Mouse (Mus musculus) MEL (cell line): ENCODE data around the gene Tnfrsf13c. TPM values are rescaled to one million over a fixed set of nuclear protein-coding genes. Genes with fewer than 3 reads are reported as not detected.

Experiments used
- DNase-seq: peaks from one replicate; pipeline ENCODE4 v3.0.0; 2011; ENCODE audit warnings: low read depth, low spot score
- H3K27ac ChIP-seq: 2 replicates; pipeline ENCODE4 v1.5.1; 2012; ENCODE audit warnings: low read depth, mild to moderate bottlenecking, control low read depth, low read length, moderate library complexity; ENCODE audit not compliant: control insufficient read depth
- H3K27me3 ChIP-seq, 2 experiments: fragments of 150-350 bp in 1 of 2; sonication (generic) in 1 of 2; 2 replicates each; pipeline ENCODE4 v1.6.1; 2012; ENCODE audit warnings: low read length in 2 of 2, mild to moderate bottlenecking in 2 of 2, improper control_type of control experiment in 1 of 2, moderate library complexity in 1 of 2; ENCODE audit not compliant: insufficient read depth in 2 of 2, control insufficient read depth in 1 of 2
- H3K36me3 ChIP-seq, 2 experiments: 2 replicates each; pipeline ENCODE4 v1.6.1; 2012 to 2014; ENCODE audit warnings: low read length in 2 of 2, improper control_type of control experiment in 1 of 2, inconsistent platforms in 1 of 2, mild to moderate bottlenecking in 1 of 2; ENCODE audit not compliant: insufficient read depth in 2 of 2, control insufficient read depth in 1 of 2
- H3K4me1 ChIP-seq, 2 experiments: fragments of 150-350 bp in 1 of 2; sonication (generic) in 1 of 2; 2 replicates each; pipeline ENCODE4 v1.6.1; 2012; ENCODE audit warnings: low read length in 2 of 2, improper control_type of control experiment in 1 of 2, mild to moderate bottlenecking in 1 of 2; ENCODE audit not compliant: insufficient read depth in 2 of 2, control insufficient read depth in 1 of 2
- H3K4me3 ChIP-seq, 2 experiments: fragments of 150-350 bp in 1 of 2; sonication (generic) in 1 of 2; 2 replicates each; pipeline ENCODE4 v1.5.1; 2012; ENCODE audit warnings: low read depth in 2 of 2, low read length in 2 of 2, mild to moderate bottlenecking in 2 of 2, moderate library complexity in 2 of 2, control low read depth in 1 of 2, improper control_type of control experiment in 1 of 2; ENCODE audit not compliant: control insufficient read depth in 1 of 2, insufficient read depth in 1 of 2
- H3K79me2 ChIP-seq: 2 replicates; pipeline ENCODE4 v1.6.1; 2012; ENCODE audit warnings: mild to moderate bottlenecking, low read length, moderate library complexity; ENCODE audit not compliant: control insufficient read depth, poor library complexity, insufficient read depth
- H3K9ac ChIP-seq: 2 replicates; pipeline ENCODE4 v1.6.1; 2012; ENCODE audit warnings: low read depth, mild to moderate bottlenecking, control low read depth, low read length, moderate library complexity; ENCODE audit not compliant: control insufficient read depth, poor library complexity, severe bottlenecking
- H3K9me3 ChIP-seq: fragments of 150-350 bp; sonication (generic); replicated peaks from 2 replicates; pipeline ENCODE4 v1.6.1; 2012; ENCODE audit warnings: mild to moderate bottlenecking, low read length, improper control_type of control experiment, moderate library complexity; ENCODE audit not compliant: insufficient read depth
- BHLHE40 ChIP-seq: IDR thresholded peaks from 2 replicates; pipeline ENCODE4 v1.6.1; 2012; ENCODE audit warnings: low read depth, mild to moderate bottlenecking, inconsistent platforms, low read length, improper control_type of control experiment, borderline replicate concordance
- CHD2 ChIP-seq: IDR thresholded peaks from 2 replicates; pipeline ENCODE4 v1.6.1; 2011; ENCODE audit warnings: low read length, improper control_type of control experiment
- CTCF ChIP-seq, 3 experiments: IDR thresholded peaks in 2 of 3; conservative IDR thresholded peaks in 1 of 3; 2 replicates each; pipeline ENCODE4 v1.5.1; 2011 to 2012; ENCODE audit warnings: low read length in 3 of 3, low read depth in 2 of 3, mild to moderate bottlenecking in 2 of 3, improper control_type of control experiment in 1 of 3, inconsistent platforms in 1 of 3, mixed read lengths in 1 of 3, moderate library complexity in 1 of 3; ENCODE audit not compliant: control insufficient read depth in 1 of 3, insufficient read depth in 1 of 3, poor library complexity in 1 of 3, severe bottlenecking in 1 of 3
- E2F4 ChIP-seq: IDR thresholded peaks from 2 replicates; pipeline ENCODE4 v1.6.1; 2011; ENCODE audit warnings: low read depth, low read length, improper control_type of control experiment, borderline replicate concordance
- ELF1 ChIP-seq: IDR thresholded peaks from 2 replicates; pipeline ENCODE4 v1.6.1; 2014; ENCODE audit warnings: low read depth, mild to moderate bottlenecking, inconsistent platforms, low read length, improper control_type of control experiment, moderate library complexity
- ETS1 ChIP-seq: IDR thresholded peaks from 2 replicates; pipeline ENCODE4 v1.6.1; 2012; ENCODE audit warnings: low read depth, mild to moderate bottlenecking, inconsistent platforms, low read length, improper control_type of control experiment, moderate library complexity
- GATA1 ChIP-seq: IDR thresholded peaks from 2 replicates; pipeline ENCODE4 v1.6.1; 2011; ENCODE audit warnings: low read depth, low read length, improper control_type of control experiment
- JUND ChIP-seq: IDR thresholded peaks from 2 replicates; pipeline ENCODE4 v1.6.1; 2011; ENCODE audit warnings: low read depth, mild to moderate bottlenecking, improper control_type of control experiment, low read length
- KAT2A ChIP-seq: conservative IDR thresholded peaks from 2 replicates; pipeline ENCODE4 v1.6.1; 2012; ENCODE audit warnings: low read depth, low read length, improper control_type of control experiment, inconsistent platforms
- MAFK ChIP-seq: IDR thresholded peaks from 2 replicates; pipeline ENCODE4 v1.6.1; 2011; ENCODE audit warnings: low read depth, mild to moderate bottlenecking, low read length, improper control_type of control experiment, borderline replicate concordance
- MAX ChIP-seq: IDR thresholded peaks from 2 replicates; pipeline ENCODE4 v1.6.1; 2011; ENCODE audit warnings: low read length, improper control_type of control experiment
- MEF2A ChIP-seq: IDR thresholded peaks from 2 replicates; pipeline ENCODE4 v1.6.1; 2014; ENCODE audit warnings: low read depth, mild to moderate bottlenecking, inconsistent platforms, low read length, improper control_type of control experiment; ENCODE audit not compliant: poor library complexity, insufficient replicate concordance, severe bottlenecking; ENCODE audit errors: extremely low read depth
- MYB ChIP-seq: IDR thresholded peaks from 2 replicates; pipeline ENCODE4 v1.6.1; 2011; ENCODE audit warnings: mild to moderate bottlenecking, low read depth, low read length, improper control_type of control experiment
- NELFE ChIP-seq: IDR thresholded peaks from 2 replicates; pipeline ENCODE4 v1.6.1; 2011; ENCODE audit warnings: low read depth, low read length, improper control_type of control experiment
- POLR2AphosphoS2 ChIP-seq: IDR thresholded peaks from 2 replicates; pipeline ENCODE4 v1.6.1; 2011; ENCODE audit warnings: low read length, improper control_type of control experiment
- RAD21 ChIP-seq: IDR thresholded peaks from 2 replicates; pipeline ENCODE4 v1.6.1; 2011; ENCODE audit warnings: mild to moderate bottlenecking, low read depth, low read length, improper control_type of control experiment
- RCOR1 ChIP-seq: IDR thresholded peaks from 2 replicates; pipeline ENCODE4 v1.6.1; 2012; ENCODE audit warnings: low read depth, mild to moderate bottlenecking, inconsistent platforms, low read length, improper control_type of control experiment
- SMC3 ChIP-seq: IDR thresholded peaks from 2 replicates; pipeline ENCODE4 v1.6.1; 2011; ENCODE audit warnings: low read depth, low read length, improper control_type of control experiment
- TAL1 ChIP-seq: IDR thresholded peaks from 2 replicates; pipeline ENCODE4 v1.6.1; 2012; ENCODE audit warnings: mild to moderate bottlenecking, inconsistent platforms, low read length, moderate library complexity, mixed read lengths
- TBP ChIP-seq: IDR thresholded peaks from 2 replicates; pipeline ENCODE4 v1.8.0; 2011; ENCODE audit warnings: low read depth, low read length, improper control_type of control experiment
- UBTF ChIP-seq: IDR thresholded peaks from 2 replicates; pipeline ENCODE4 v1.6.1; 2012; ENCODE audit warnings: low read depth, mild to moderate bottlenecking, inconsistent platforms, low read length, improper control_type of control experiment, moderate library complexity, borderline replicate concordance; ENCODE audit not compliant: insufficient read depth
- USF1 ChIP-seq: IDR thresholded peaks from 2 replicates; pipeline ENCODE4 v1.6.1; 2014; ENCODE audit warnings: low read depth, mild to moderate bottlenecking, inconsistent platforms, low read length, improper control_type of control experiment, moderate library complexity
- ZC3H11A ChIP-seq: IDR thresholded peaks from 2 replicates; pipeline ENCODE4 v1.6.1; 2012; ENCODE audit warnings: low read depth, mild to moderate bottlenecking, inconsistent platforms, low read length, improper control_type of control experiment
- ZMIZ1 ChIP-seq: IDR thresholded peaks from 2 replicates; pipeline ENCODE4 v1.6.1; 2012; ENCODE audit warnings: low read depth, mild to moderate bottlenecking, inconsistent platforms, low read length, improper control_type of control experiment, moderate library complexity
- polyA plus RNA-seq, 2 experiments: library from polyadenylated mRNA; stranded (reverse) in 1 of 2; unstranded in 1 of 2; fragments of >175 nt in 1 of 2; fragments of >200 nt in 1 of 2; gene quantifications; 2 replicates each; pipeline versions ENCODE4 v1.2.1 to v1.2.4; 2012; ENCODE audit warnings: low replicate concordance in 2 of 2, low read depth in 1 of 2; ENCODE audit not compliant: insufficient read length in 2 of 2, insufficient read depth in 1 of 2, missing spikeins in 1 of 2
- total RNA-seq: library from RNA; depleted of rRNA; stranded (reverse); fragments of 300-350 nt; gene quantifications from 2 replicates; pipeline ENCODE4 v1.2.3, GENCODE M21; 2012

Tnfrsf13c gene
- total and polyA plus RNA-seq, 3 experiments = 0.63 to 1.5 TPM; not detected in 1

- no peaks in the 10 kb centered on the region for H3K79me2 ChIP-seq
- DNase-seq = peak; percentile 71
- TF ChIP-seq SMC3 = peak; percentile 54
- TF ChIP-seq RAD21 = peak; percentile 54
- no peak for TF ChIP-seq E2F4
- TF ChIP-seq NELFE = no peak
- peak; percentile 76 to 96 (median 92) for TF ChIP-seq CTCF (IDR thresholded peaks at IDR 0.05 in 2 of 3, conservative IDR thresholded peaks at IDR 0.05 in 1 of 3; ENCODE audit: control insufficient read depth in 1 of 3, insufficient read depth in 1 of 3, low read depth in 2 of 3, low read length in 3 of 3, poor library complexity in 1 of 3, severe bottlenecking in 1 of 3)
- TF ChIP-seq, all 39 proteins: peak for 3
- Histone ChIP-seq H3K36me3 (no peaks in the 10 kb centered on the region), H3K9me3 (no peaks in the 10 kb centered on the region), H3K27ac (no peak overlapping the region), H3K4me3 (no peak overlapping the region), H3K9ac (no peak overlapping the region), H3K4me1 (no peaks in the 10 kb centered on the region), H3K27me3 (no peaks in the 10 kb centered on the region)
Observed at GRCm38 (mm10) chr15:82271201-82271600, 47.0 kb upstream of the Tnfrsf13c start.

GRCm38 (mm10) chr15:82268783-82269182, 44.6 kb upstream of the Tnfrsf13c start:
- Histone ChIP-seq H3K4me3 (no peak overlapping the region), H3K27me3 (no peaks in the 10 kb centered on the region)
- TF ChIP-seq ETS1 (no peak), RCOR1 (no peak), JUND (no peak), NELFE (no peak), TAL1 (no peak), ZC3H11A (no peak), ZMIZ1 (no peak), CHD2 (no peak), MAX (no peak), ELF1 (no peak), USF1 (no peak)
- TF ChIP-seq, all 39 proteins: peak for 0
- H3K36me3 ChIP-seq = no peaks in the 10 kb centered on the region
- no peak for DNase-seq
- no peak overlapping the region for H3K27ac ChIP-seq
- no peaks in the 10 kb centered on the region for H3K9me3 ChIP-seq
- H3K79me2 ChIP-seq = no peaks in the 10 kb centered on the region
- H3K4me1 ChIP-seq = no peaks in the 10 kb centered on the region
- H3K9ac ChIP-seq = no peak overlapping the region

GRCm38 (mm10) chr15:82268185-82268584, 44.0 kb upstream of the Tnfrsf13c start:
- Histone ChIP-seq H3K27me3 (no peaks in the 10 kb centered on the region), H3K36me3 (no peaks in the 10 kb centered on the region), H3K79me2 (no peaks in the 10 kb centered on the region), H3K27ac (no peak overlapping the region), H3K4me1 (no peaks in the 10 kb centered on the region), H3K9me3 (no peaks in the 10 kb centered on the region), H3K4me3 (no peak overlapping the region), H3K9ac (no peak overlapping the region)
- DNase-seq = no peak
- TF ChIP-seq BHLHE40 = no peak
- TF ChIP-seq GATA1 = no peak
- TF ChIP-seq MYB = no peak
- TF ChIP-seq POLR2AphosphoS2 = no peak
- TF ChIP-seq SMC3 = no peak
- TF ChIP-seq USF1 = no peak
- no peak for TF ChIP-seq MAFK
- no peak for TF ChIP-seq MAX
- no peak for TF ChIP-seq E2F4
- no peak for TF ChIP-seq NELFE
- no peak for TF ChIP-seq MEF2A
- no peak for TF ChIP-seq ZMIZ1
- TF ChIP-seq KAT2A = no peak
- TF ChIP-seq UBTF = no peak
- TF ChIP-seq TAL1 = no peak
- no peak for TF ChIP-seq TBP
